Mouse (Mus musculus): ENCODE measurements around the gene Lmx1a. TPM values are rescaled to one million over a fixed set of nuclear protein-coding genes. Genes with fewer than 3 reads are reported as not detected.

Lmx1a gene
- polyA plus RNA-seq, 1 experiment from 2014 or later: 0.68 TPM

- Histone ChIP-seq H3K9me3 (replicated peaks) (no peaks in the 10 kb centered on the region), H3K4me2 (no peak overlapping the region), H3K27ac (replicated peaks) (no peak overlapping the region), H3K36me3 (no peaks in the 10 kb centered on the region), H3K4me1 (no peaks in the 10 kb centered on the region), H3K4me3 (replicated peaks) (no peak overlapping the region), H3K9ac (replicated peaks) (no peak overlapping the region), H3K27me3 (replicated peaks) (peaks cover 32% of the 10 kb centered on the region)
- 63% methylated on average over 6 of the region's 6 CpGs for WGBS
- no peak for ATAC-seq (ENCODE audit: low FRiP score)
Measured at GRCm38 (mm10) chr1:167699706-167700105, 10.7 kb downstream of the Lmx1a start.

GRCm38 (mm10) chr1:167700221-167700620, 11.2 kb downstream of the Lmx1a start:
- Histone ChIP-seq H3K36me3 (no peaks in the 10 kb centered on the region), H3K27me3 (replicated peaks) (peaks cover 27% of the 10 kb centered on the region), H3K27ac (replicated peaks) (no peak overlapping the region), H3K4me3 (replicated peaks) (no peak overlapping the region), H3K4me1 (no peaks in the 10 kb centered on the region), H3K9me3 (replicated peaks) (no peaks in the 10 kb centered on the region), H3K4me2 (no peak overlapping the region), H3K9ac (replicated peaks) (no peak overlapping the region)
- WGBS: 21% methylated on average over 7 of the region's 7 CpGs
- no peak for ATAC-seq (ENCODE audit: low FRiP score)

- H3K9me3 ChIP-seq (replicated peaks): no peaks in the 10 kb centered on the region
- H3K4me1 ChIP-seq: no peaks in the 10 kb centered on the region
- ATAC-seq (ENCODE audit: low FRiP score): no peak
- H3K36me3 ChIP-seq: no peaks in the 10 kb centered on the region
- H3K27me3 ChIP-seq (replicated peaks): peaks cover 2% of the 10 kb centered on the region; the same call in 1 of the 2 replicates
- H3K4me2 ChIP-seq: no peak overlapping the region
- no peak overlapping the region for H3K4me3 ChIP-seq (replicated peaks)
- H3K27ac ChIP-seq (replicated peaks): no peak overlapping the region
- WGBS: 82% methylated on average over 7 of the region's 7 CpGs
- H3K9ac ChIP-seq (replicated peaks): no peak overlapping the region
Measured at GRCm38 (mm10) chr1:167705527-167705926, 16.5 kb downstream of the Lmx1a start.

- no peaks in the 10 kb centered on the region for H3K9me3 ChIP-seq (replicated peaks)
- H3K4me2 ChIP-seq: no peak overlapping the region
- no peaks in the 10 kb centered on the region for H3K36me3 ChIP-seq
- H3K4me1 ChIP-seq: no peaks in the 10 kb centered on the region
- 73% methylated on average over 5 of the region's 5 CpGs for WGBS
- H3K27me3 ChIP-seq (replicated peaks): peaks cover 2% of the 10 kb centered on the region; the same call in 1 of the 2 replicates
- no peak overlapping the region for H3K9ac ChIP-seq (replicated peaks)
- no peak for ATAC-seq (ENCODE audit: low FRiP score)
- H3K27ac ChIP-seq (replicated peaks): no peak overlapping the region
- no peak overlapping the region for H3K4me3 ChIP-seq (replicated peaks)
Measured at GRCm38 (mm10) chr1:167708761-167709160, 19.7 kb downstream of the Lmx1a start.

GRCm38 (mm10) chr1:167715730-167716341, 26.8 kb downstream of the Lmx1a start:
- Histone ChIP-seq H3K27ac (replicated peaks) (no peak overlapping the region), H3K4me2 (no peak overlapping the region), H3K27me3 (replicated peaks) (no peaks in the 10 kb centered on the region; the same call in 1 of the 2 replicates), H3K9me3 (replicated peaks) (no peaks in the 10 kb centered on the region), H3K9ac (replicated peaks) (no peak overlapping the region), H3K4me3 (replicated peaks) (no peak overlapping the region), H3K36me3 (no peaks in the 10 kb centered on the region), H3K4me1 (peaks cover 9% of the 10 kb centered on the region)
- ATAC-seq (ENCODE audit: low FRiP score): peak; percentile 57
- WGBS: 37% methylated on average over 6 of the region's 6 CpGs

GRCm38 (mm10) chr1:167734471-167734870, 45.4 kb downstream of the Lmx1a start:
- 17% methylated on average over 6 of the region's 6 CpGs for WGBS
- Histone ChIP-seq H3K27me3 (replicated peaks) (peaks cover 4% of the 10 kb centered on the region; the same call in 1 of the 2 replicates), H3K9me3 (replicated peaks) (no peaks in the 10 kb centered on the region), H3K9ac (replicated peaks) (no peak overlapping the region), H3K4me3 (replicated peaks) (no peak overlapping the region), H3K36me3 (no peaks in the 10 kb centered on the region), H3K27ac (replicated peaks) (no peak overlapping the region), H3K4me1 (0 out of 2 replicates have a peak, but pooled peaks cover 2% of the 10 kb centered on the region), H3K4me2 (no peak overlapping the region)
- no peak for ATAC-seq (ENCODE audit: low FRiP score)

GRCm38 (mm10) chr1:167736793-167737192, 47.8 kb downstream of the Lmx1a start:
- 75% methylated on average over 3 of the region's 3 CpGs for WGBS
- Histone ChIP-seq H3K36me3 (no peaks in the 10 kb centered on the region), H3K4me3 (replicated peaks) (no peak overlapping the region), H3K27me3 (replicated peaks) (peaks cover 4% of the 10 kb centered on the region; the same call in 1 of the 2 replicates), H3K4me1 (0 out of 2 replicates have a peak, but pooled peaks cover 2% of the 10 kb centered on the region), H3K27ac (replicated peaks) (no peak overlapping the region), H3K9ac (replicated peaks) (no peak overlapping the region), H3K4me2 (no peak overlapping the region), H3K9me3 (replicated peaks) (no peaks in the 10 kb centered on the region)
- no peak for ATAC-seq (ENCODE audit: low FRiP score)

GRCm38 (mm10) chr1:167739286-167739685, 50.2 kb downstream of the Lmx1a start:
- H3K36me3 ChIP-seq: no peaks in the 10 kb centered on the region
- no peaks in the 10 kb centered on the region for H3K9me3 ChIP-seq (replicated peaks)
- no peak overlapping the region for H3K27ac ChIP-seq (replicated peaks)
- 82% methylated on average over 7 of the region's 7 CpGs for WGBS
- H3K4me2 ChIP-seq: no peak overlapping the region
- no peaks in the 10 kb centered on the region for H3K4me1 ChIP-seq
- no peak overlapping the region for H3K9ac ChIP-seq (replicated peaks)
- ATAC-seq (ENCODE audit: low FRiP score): no peak
- peaks cover 2% of the 10 kb centered on the region; the same call in 1 of the 2 replicates for H3K27me3 ChIP-seq (replicated peaks)
- no peak overlapping the region for H3K4me3 ChIP-seq (replicated peaks)

GRCm38 (mm10) chr1:167746676-167747075, 57.6 kb downstream of the Lmx1a start:
- Histone ChIP-seq H3K27me3 (replicated peaks) (0 out of 2 replicates have a peak, but pooled peaks cover 3% of the 10 kb centered on the region), H3K27ac (replicated peaks) (no peak overlapping the region), H3K4me2 (no peak overlapping the region), H3K4me3 (replicated peaks) (no peak overlapping the region), H3K9me3 (replicated peaks) (no peaks in the 10 kb centered on the region), H3K36me3 (no peaks in the 10 kb centered on the region), H3K9ac (replicated peaks) (no peak overlapping the region), H3K4me1 (no peaks in the 10 kb centered on the region)
- ATAC-seq (ENCODE audit: low FRiP score): no peak
- 52% methylated on average over 6 of the region's 6 CpGs for WGBS

- Histone ChIP-seq H3K4me3 (replicated peaks) (no peak overlapping the region), H3K4me2 (no peak overlapping the region), H3K4me1 (peaks cover 17% of the 10 kb centered on the region), H3K27me3 (replicated peaks) (peaks cover 14% of the 10 kb centered on the region; the same call in 1 of the 2 replicates), H3K9me3 (replicated peaks) (no peaks in the 10 kb centered on the region), H3K9ac (replicated peaks) (no peak overlapping the region), H3K27ac (replicated peaks) (no peak overlapping the region), H3K36me3 (no peaks in the 10 kb centered on the region)
- WGBS: 82% methylated on average over 5 of the region's 5 CpGs
- ATAC-seq (ENCODE audit: low FRiP score): no peak
Measured at GRCm38 (mm10) chr1:167752661-167753060, 63.6 kb downstream of the Lmx1a start.

GRCm38 (mm10) chr1:167754085-167754484, 65.0 kb downstream of the Lmx1a start:
- 15% methylated on average over 4 of the region's 4 CpGs for WGBS
- Histone ChIP-seq H3K4me2 (no peak overlapping the region), H3K36me3 (no peaks in the 10 kb centered on the region), H3K27me3 (replicated peaks) (peaks cover 14% of the 10 kb centered on the region; the same call in 1 of the 2 replicates), H3K4me1 (peaks cover 31% of the 10 kb centered on the region), H3K27ac (replicated peaks) (no peak overlapping the region), H3K4me3 (replicated peaks) (no peak overlapping the region), H3K9ac (replicated peaks) (no peak overlapping the region), H3K9me3 (replicated peaks) (no peaks in the 10 kb centered on the region)
- no peak for ATAC-seq (ENCODE audit: low FRiP score)
